Mouse (Mus musculus): Measurements from ENCODE around the gene Atp2a1. TPM values are rescaled to one million over a fixed set of nuclear protein-coding genes. Genes with fewer than 3 reads are reported as not detected.
A peak's percentile ranks its signal among the peaks of the same experiment; 100 is the strongest.

The Atp2a1 gene
- polyA plus RNA-seq, 1 experiment from 2014 or later, result 6.4 TPM

DNA sequence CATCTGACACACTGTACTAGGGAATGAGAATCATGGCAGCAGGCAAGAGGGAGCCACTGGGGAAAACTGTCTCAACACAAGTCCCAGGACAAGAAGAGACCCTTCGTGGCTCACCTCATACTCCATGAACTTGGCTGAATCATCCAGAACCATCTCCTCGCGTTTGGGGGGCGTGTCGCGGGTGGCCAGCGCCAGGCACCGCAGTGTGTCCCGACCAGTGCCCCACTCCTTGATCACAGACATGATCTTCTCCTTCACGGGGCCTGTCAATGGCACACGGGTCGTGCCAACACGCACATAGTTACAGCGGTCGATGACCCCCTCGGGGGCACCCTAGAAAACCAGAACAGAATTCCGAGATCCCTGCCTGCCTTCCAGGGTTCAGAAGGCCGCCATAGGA, 12.9 kb downstream of the Atp2a1 start:
- Histone ChIP-seq H3K9me3 (replicated peaks; ENCODE audit: control insufficient read depth, low read length) (no peaks in the 10 kb centered on the region), H3K4me3 (ENCODE audit: low read length) (no peak overlapping the region), H3K4me1 (ENCODE audit: control insufficient read depth, insufficient read depth, low read length) (no peaks in the 10 kb centered on the region), H3K4me2 (ENCODE audit: low read depth, low read length) (no peak overlapping the region), H3K27me3 (ENCODE audit: control insufficient read depth, insufficient read depth, low read length) (no peaks in the 10 kb centered on the region), H3K36me3 (ENCODE audit: control insufficient read depth, insufficient read depth) (peaks cover 8% of the 10 kb centered on the region), H3K27ac (ENCODE audit: low read length) (no peak overlapping the region), H3K9ac (ENCODE audit: low read length) (no peak overlapping the region)
- ATAC-seq (replicated peaks; ENCODE audit: extremely low read depth, insufficient read depth, low FRiP score), result no peak
- 86% methylated on average over 18 of the region's 18 CpGs for WGBS

- Histone ChIP-seq H3K4me3 (ENCODE audit: low read length) (no peak overlapping the region), H3K27me3 (ENCODE audit: control insufficient read depth, insufficient read depth, low read length) (no peaks in the 10 kb centered on the region), H3K9ac (ENCODE audit: low read length) (no peak overlapping the region), H3K27ac (ENCODE audit: low read length) (no peak overlapping the region), H3K4me1 (ENCODE audit: control insufficient read depth, insufficient read depth, low read length) (no peaks in the 10 kb centered on the region), H3K4me2 (ENCODE audit: low read depth, low read length) (no peak overlapping the region), H3K36me3 (ENCODE audit: control insufficient read depth, insufficient read depth) (peaks cover 19% of the 10 kb centered on the region), H3K9me3 (replicated peaks; ENCODE audit: control insufficient read depth, low read length) (no peaks in the 10 kb centered on the region)
- WGBS, result 89% methylated on average over 19 of the region's 19 CpGs
- ATAC-seq (replicated peaks; ENCODE audit: extremely low read depth, insufficient read depth, low FRiP score), result no peak
Measured at GRCm38 (mm10) chr7:126448481-126448880, 14.4 kb downstream of the Atp2a1 start.

- Histone ChIP-seq H3K9ac (ENCODE audit: low read length) (no peak overlapping the region), H3K4me2 (ENCODE audit: low read depth, low read length) (no peak overlapping the region), H3K36me3 (ENCODE audit: control insufficient read depth, insufficient read depth) (peaks cover 19% of the 10 kb centered on the region), H3K9me3 (replicated peaks; ENCODE audit: control insufficient read depth, low read length) (no peaks in the 10 kb centered on the region), H3K4me3 (ENCODE audit: low read length) (no peak overlapping the region), H3K27ac (ENCODE audit: low read length) (no peak overlapping the region), H3K27me3 (ENCODE audit: control insufficient read depth, insufficient read depth, low read length) (no peaks in the 10 kb centered on the region), H3K4me1 (ENCODE audit: control insufficient read depth, insufficient read depth, low read length) (no peaks in the 10 kb centered on the region)
- no peak for ATAC-seq (replicated peaks; ENCODE audit: extremely low read depth, insufficient read depth, low FRiP score)
- WGBS, result 87% methylated on average over 21 of the region's 21 CpGs
Measured at GRCm38 (mm10) chr7:126446217-126446616, 16.7 kb downstream of the Atp2a1 start.

DNA sequence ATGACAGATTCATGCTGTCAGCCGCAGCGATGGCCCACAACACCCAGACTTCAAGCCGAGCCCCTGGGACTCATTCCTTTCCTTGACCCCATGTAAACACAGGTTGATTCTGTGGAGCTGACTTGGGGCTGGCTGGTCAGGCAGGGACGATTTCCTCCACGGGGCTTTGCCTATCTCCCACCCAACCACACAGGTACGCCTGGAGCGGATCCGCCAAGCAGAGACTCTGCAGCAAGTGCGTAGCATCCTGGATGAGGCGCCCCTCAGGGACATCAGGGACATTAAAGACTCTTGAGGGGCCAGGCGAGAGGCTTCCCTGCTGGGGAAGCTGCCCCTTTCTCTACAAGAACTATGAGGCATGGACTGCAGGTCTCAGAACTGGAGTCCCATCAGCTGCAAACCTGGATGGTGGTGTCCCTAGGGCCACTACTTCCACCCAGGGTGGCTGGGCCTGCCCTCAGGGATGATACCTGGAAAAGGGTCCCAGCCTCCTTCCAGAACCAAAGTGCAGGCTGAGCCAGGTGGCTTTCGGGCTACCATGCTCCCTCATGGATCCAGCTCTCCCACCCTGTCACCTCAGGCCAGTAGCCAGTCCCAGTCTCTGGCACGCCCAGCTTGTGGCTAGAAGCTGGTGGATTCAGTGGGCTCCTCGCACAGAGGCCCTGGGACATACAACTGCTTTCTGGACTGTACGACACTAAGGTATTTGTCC, 17.6 kb downstream of the Atp2a1 start:
- no peak overlapping the region for H3K4me2 ChIP-seq (ENCODE audit: low read depth, low read length)
- no peaks in the 10 kb centered on the region for H3K9me3 ChIP-seq (replicated peaks; ENCODE audit: control insufficient read depth, low read length)
- WGBS, result 91% methylated on average over 15 of the region's 15 CpGs

GRCm38 (mm10) chr7:126444536-126444935, 18.4 kb downstream of the Atp2a1 start:
- no peak overlapping the region for H3K4me3 ChIP-seq (ENCODE audit: low read length)
- no peaks in the 10 kb centered on the region for H3K9me3 ChIP-seq (replicated peaks; ENCODE audit: control insufficient read depth, low read length)
- ATAC-seq (replicated peaks; ENCODE audit: extremely low read depth, insufficient read depth, low FRiP score), result no peak
- peaks cover 19% of the 10 kb centered on the region for H3K36me3 ChIP-seq (ENCODE audit: control insufficient read depth, insufficient read depth)
- 88% methylated on average over 9 of the region's 9 CpGs for WGBS
- H3K27me3 ChIP-seq (ENCODE audit: control insufficient read depth, insufficient read depth, low read length), result no peaks in the 10 kb centered on the region
- no peak overlapping the region for H3K4me2 ChIP-seq (ENCODE audit: low read depth, low read length)
- H3K27ac ChIP-seq (ENCODE audit: low read length), result no peak overlapping the region
- no peak overlapping the region for H3K9ac ChIP-seq (ENCODE audit: low read length)
- H3K4me1 ChIP-seq (ENCODE audit: control insufficient read depth, insufficient read depth, low read length), result no peaks in the 10 kb centered on the region

More for the DNA sequence above, 17.6 kb downstream of the Atp2a1 start:
- no peak overlapping the region for H3K4me3 ChIP-seq (ENCODE audit: low read length)
- no peaks in the 10 kb centered on the region for H3K27me3 ChIP-seq (ENCODE audit: control insufficient read depth, insufficient read depth, low read length)
- no peak overlapping the region for H3K9ac ChIP-seq (ENCODE audit: low read length)
- ATAC-seq (replicated peaks; ENCODE audit: extremely low read depth, insufficient read depth, low FRiP score), result no peak
- no peaks in the 10 kb centered on the region for H3K4me1 ChIP-seq (ENCODE audit: control insufficient read depth, insufficient read depth, low read length)
- peaks cover 19% of the 10 kb centered on the region for H3K36me3 ChIP-seq (ENCODE audit: control insufficient read depth, insufficient read depth)
- no peak overlapping the region for H3K27ac ChIP-seq (ENCODE audit: low read length)

GRCm38 (mm10) chr7:126443997-126444396, 18.9 kb downstream of the Atp2a1 start:
- H3K4me3 ChIP-seq (ENCODE audit: low read length), result no peak overlapping the region

GRCm38 (mm10) chr7:126440134-126440533, 22.8 kb downstream of the Atp2a1 start:
- no peaks in the 10 kb centered on the region for H3K4me1 ChIP-seq (ENCODE audit: control insufficient read depth, insufficient read depth, low read length)
- H3K36me3 ChIP-seq (ENCODE audit: control insufficient read depth, insufficient read depth), result peaks cover 17% of the 10 kb centered on the region
- no peaks in the 10 kb centered on the region for H3K9me3 ChIP-seq (replicated peaks; ENCODE audit: control insufficient read depth, low read length)
- no peak overlapping the region for H3K4me3 ChIP-seq (ENCODE audit: low read length)
- ATAC-seq (replicated peaks; ENCODE audit: extremely low read depth, insufficient read depth, low FRiP score), result no peak
- no peaks in the 10 kb centered on the region for H3K27me3 ChIP-seq (ENCODE audit: control insufficient read depth, insufficient read depth, low read length)
- no peak overlapping the region for H3K4me2 ChIP-seq (ENCODE audit: low read depth, low read length)
- no peak overlapping the region for H3K27ac ChIP-seq (ENCODE audit: low read length)
- no peak overlapping the region for H3K9ac ChIP-seq (ENCODE audit: low read length)
- WGBS, result 85% methylated on average over 9 of the region's 9 CpGs

More at GRCm38 (mm10) chr7:126443997-126444396, 18.9 kb downstream of the Atp2a1 start:
- Histone ChIP-seq H3K4me2 (ENCODE audit: low read depth, low read length) (no peak overlapping the region), H3K27ac (ENCODE audit: low read length) (no peak overlapping the region), H3K4me1 (ENCODE audit: control insufficient read depth, insufficient read depth, low read length) (no peaks in the 10 kb centered on the region), H3K9ac (ENCODE audit: low read length) (no peak overlapping the region), H3K27me3 (ENCODE audit: control insufficient read depth, insufficient read depth, low read length) (no peaks in the 10 kb centered on the region), H3K36me3 (ENCODE audit: control insufficient read depth, insufficient read depth) (peaks cover 19% of the 10 kb centered on the region), H3K9me3 (replicated peaks; ENCODE audit: control insufficient read depth, low read length) (no peaks in the 10 kb centered on the region)
- WGBS, result 94% methylated on average over 10 of the region's 10 CpGs
- no peak for ATAC-seq (replicated peaks; ENCODE audit: extremely low read depth, insufficient read depth, low FRiP score)

DNA sequence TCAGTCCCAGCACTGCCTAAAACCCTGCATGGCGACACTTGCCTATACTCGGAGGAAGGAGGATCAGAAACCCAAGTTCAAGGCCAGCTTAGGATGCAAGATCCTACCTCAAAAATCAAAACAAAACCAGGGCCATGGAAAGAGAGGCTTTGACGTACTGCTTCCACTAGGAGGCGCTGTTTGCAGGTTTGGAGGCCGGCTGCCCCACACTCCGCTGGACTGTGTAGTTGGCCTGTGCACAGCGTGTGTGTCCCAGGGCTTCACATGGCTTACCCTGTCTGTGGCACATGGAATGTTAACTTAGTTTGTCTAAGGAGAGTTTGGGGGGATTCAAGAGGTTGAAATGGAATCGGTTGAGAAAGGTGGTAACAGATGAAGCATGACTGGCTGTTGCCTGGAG, 26.1 kb downstream of the Atp2a1 start:
- H3K9me3 ChIP-seq (replicated peaks; ENCODE audit: control insufficient read depth, low read length), result no peaks in the 10 kb centered on the region
- ATAC-seq (replicated peaks; ENCODE audit: extremely low read depth, insufficient read depth, low FRiP score), result peak; percentile 55; the same call in 1 of the 2 replicates
- peaks cover 5% of the 10 kb centered on the region; the same call in 1 of the 2 replicates for H3K36me3 ChIP-seq (ENCODE audit: control insufficient read depth, insufficient read depth)

DNA sequence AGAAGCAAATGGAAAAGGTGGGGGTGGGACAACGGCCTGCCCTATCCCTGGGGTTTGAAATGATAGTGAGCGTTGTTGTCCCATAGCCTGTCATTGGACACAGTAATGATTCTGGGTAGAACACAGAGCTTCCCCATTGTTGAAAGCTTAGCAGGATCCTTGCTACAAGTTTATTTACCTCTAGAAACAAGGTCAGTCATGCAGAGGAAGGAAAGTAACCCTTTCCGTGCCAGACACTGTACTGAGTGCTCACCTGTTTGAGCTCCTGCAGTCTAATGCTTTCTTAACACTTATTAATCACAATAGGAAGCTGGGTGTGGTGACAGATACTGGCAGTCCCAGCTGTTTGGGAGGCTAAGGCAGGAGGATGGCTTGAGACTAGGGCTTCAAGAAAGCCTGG, 27.1 kb downstream of the Atp2a1 start:
- no peaks in the 10 kb centered on the region for H3K9me3 ChIP-seq (replicated peaks; ENCODE audit: control insufficient read depth, low read length)
- H3K4me1 ChIP-seq (ENCODE audit: control insufficient read depth, insufficient read depth, low read length), result no peaks in the 10 kb centered on the region
- WGBS, result 83% methylated on average over 3 of the region's 3 CpGs
- no peaks in the 10 kb centered on the region for H3K27me3 ChIP-seq (ENCODE audit: control insufficient read depth, insufficient read depth, low read length)
- no peak overlapping the region for H3K4me3 ChIP-seq (ENCODE audit: low read length)
- no peak for ATAC-seq (replicated peaks; ENCODE audit: extremely low read depth, insufficient read depth, low FRiP score)
- H3K9ac ChIP-seq (ENCODE audit: low read length), result no peak overlapping the region
- no peak overlapping the region for H3K27ac ChIP-seq (ENCODE audit: low read length)
- peaks cover 5% of the 10 kb centered on the region; the same call in 1 of the 2 replicates for H3K36me3 ChIP-seq (ENCODE audit: control insufficient read depth, insufficient read depth)
- H3K4me2 ChIP-seq (ENCODE audit: low read depth, low read length), result no peak overlapping the region

More for the DNA sequence above, 26.1 kb downstream of the Atp2a1 start:
- Histone ChIP-seq H3K4me1 (ENCODE audit: control insufficient read depth, insufficient read depth, low read length) (no peaks in the 10 kb centered on the region), H3K4me3 (ENCODE audit: low read length) (no peak overlapping the region), H3K9ac (ENCODE audit: low read length) (no peak overlapping the region), H3K27me3 (ENCODE audit: control insufficient read depth, insufficient read depth, low read length) (no peaks in the 10 kb centered on the region), H3K27ac (ENCODE audit: low read length) (no peak overlapping the region), H3K4me2 (ENCODE audit: low read depth, low read length) (no peak overlapping the region)
- 17% methylated on average over 8 of the region's 8 CpGs for WGBS
